Mouse (Mus musculus) ES-Bruce4 (cell line): ENCODE data around the gene Itgb3bp. TPM values are rescaled to one million over a fixed set of nuclear protein-coding genes. Genes with fewer than 3 reads are reported as not detected.

Experiments
- H3K27ac ChIP-seq: 2 replicates; pipeline ENCODE4 v1.5.1; 2012; ENCODE audit warnings: low read length, inconsistent platforms; ENCODE audit not compliant: insufficient read depth
- H3K27me3 ChIP-seq: 2 replicates; pipeline ENCODE4 v1.6.1; 2012; ENCODE audit warnings: mild to moderate bottlenecking, low read length, inconsistent platforms; ENCODE audit not compliant: control insufficient read depth, poor library complexity, insufficient read depth, severe bottlenecking
- H3K36me3 ChIP-seq: 2 replicates; pipeline ENCODE4 v1.6.1; 2012; ENCODE audit warnings: inconsistent platforms, mild to moderate bottlenecking, low read length, moderate library complexity; ENCODE audit not compliant: control insufficient read depth, poor library complexity, insufficient read depth, severe bottlenecking
- H3K4me1 ChIP-seq: one replicate; pipeline ENCODE4 v1.8.1; 2011; ENCODE audit warnings: low read length; ENCODE audit not compliant: control insufficient read depth, insufficient read depth
- H3K4me3 ChIP-seq: 2 replicates; pipeline ENCODE4 v1.5.1; 2011; ENCODE audit warnings: low read depth, mild to moderate bottlenecking, low read length
- H3K9ac ChIP-seq: 2 replicates; pipeline ENCODE4 v1.6.1; 2012; ENCODE audit warnings: low read depth, mild to moderate bottlenecking, inconsistent platforms; ENCODE audit not compliant: poor library complexity, severe bottlenecking
- H3K9me3 ChIP-seq: replicated peaks from 2 replicates; pipeline ENCODE4 v1.6.1; 2012; ENCODE audit warnings: mild to moderate bottlenecking, low read length, inconsistent platforms; ENCODE audit not compliant: control insufficient read depth, poor library complexity, insufficient read depth, severe bottlenecking
- CTCF ChIP-seq: IDR thresholded peaks from one replicate; pipeline ENCODE4 v1.8.1; 2011; ENCODE audit warnings: low read depth, low read length
- EP300 ChIP-seq: IDR thresholded peaks from 2 replicates; pipeline ENCODE4 v1.6.1; 2011; ENCODE audit warnings: low read depth, low read length; ENCODE audit not compliant: insufficient read depth
- POLR2A ChIP-seq: IDR thresholded peaks from one replicate; pipeline ENCODE4 v1.8.1; 2011; ENCODE audit warnings: low read length; ENCODE audit not compliant: insufficient read depth
- polyA plus RNA-seq: library from polyadenylated mRNA; stranded (reverse); fragments of >200 nt; gene quantifications from 2 replicates; pipeline ENCODE4 v1.2.4, GENCODE M21; 2011; ENCODE audit warnings: low read depth; ENCODE audit not compliant: missing spikeins, insufficient read depth, insufficient read length

Gene Itgb3bp
- polyA plus RNA-seq, 1 experiment = 17.8 TPM

DNA sequence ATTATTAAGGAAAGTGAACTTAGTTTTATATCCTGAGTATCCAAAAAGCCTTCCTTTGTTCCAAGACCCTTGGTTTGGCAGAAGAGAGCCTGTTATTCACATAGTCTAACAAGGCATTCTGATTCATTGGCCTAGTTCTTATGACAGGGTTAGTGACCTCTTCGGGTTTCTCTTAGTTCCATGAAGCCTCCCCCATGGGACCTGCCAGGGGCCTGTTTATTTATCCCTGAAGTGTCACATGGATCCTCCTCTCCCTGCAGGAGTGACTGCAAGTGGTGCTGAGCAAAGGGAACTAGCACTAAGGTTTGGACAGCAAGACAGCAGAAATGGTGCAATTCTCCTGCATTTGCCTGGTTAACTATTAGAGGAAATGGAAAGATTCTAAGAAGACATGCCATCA is 156.6 kb downstream of the Itgb3bp start:
- H3K4me3 ChIP-seq = no peak overlapping the region
- H3K4me1 ChIP-seq = no peaks in the 10 kb centered on the region
- no peak overlapping the region for H3K9ac ChIP-seq
- no peaks in the 10 kb centered on the region for H3K27me3 ChIP-seq
- no peaks in the 10 kb centered on the region for H3K36me3 ChIP-seq
- no peak for TF ChIP-seq EP300
- H3K27ac ChIP-seq = no peak overlapping the region
- no peaks in the 10 kb centered on the region for H3K9me3 ChIP-seq

GRCm38 (mm10) chr4:99770555-99770954 is 159.1 kb downstream of the Itgb3bp start:
- TF ChIP-seq POLR2A (no peak), EP300 (no peak), CTCF (no peak)
- H3K4me1 ChIP-seq = no peaks in the 10 kb centered on the region

DNA sequence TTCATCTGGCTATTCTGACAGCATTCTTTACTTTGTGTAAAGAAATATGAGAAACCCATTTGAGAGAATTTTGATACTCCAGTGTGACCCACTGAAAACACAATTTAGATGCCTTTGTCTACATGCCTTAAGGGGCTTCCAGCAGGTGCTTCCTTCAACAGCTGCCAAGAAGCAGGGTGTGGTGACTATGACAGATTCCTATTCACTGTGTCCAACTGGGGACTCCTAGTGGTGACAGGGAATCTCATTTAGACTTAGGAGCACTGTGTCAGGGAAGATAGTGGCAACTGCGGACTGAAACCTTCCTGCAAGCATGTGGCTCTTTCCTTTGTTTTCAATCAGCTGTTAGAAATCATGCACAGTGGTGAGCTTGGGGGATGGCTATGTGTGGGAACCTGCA is 162.9 kb downstream of the Itgb3bp start:
- no peak overlapping the region for H3K27ac ChIP-seq
- TF ChIP-seq EP300 = no peak
- TF ChIP-seq CTCF = peak; percentile 14
- no peak overlapping the region for H3K9ac ChIP-seq
- no peaks in the 10 kb centered on the region for H3K4me1 ChIP-seq
- H3K4me3 ChIP-seq = no peak overlapping the region
- H3K27me3 ChIP-seq = no peaks in the 10 kb centered on the region
- H3K36me3 ChIP-seq = no peaks in the 10 kb centered on the region
- no peaks in the 10 kb centered on the region for H3K9me3 ChIP-seq

More at GRCm38 (mm10) chr4:99770555-99770954, 159.1 kb downstream of the Itgb3bp start:
- Histone ChIP-seq H3K27me3 (no peaks in the 10 kb centered on the region), H3K36me3 (no peaks in the 10 kb centered on the region), H3K9ac (no peak overlapping the region), H3K27ac (no peak overlapping the region), H3K4me3 (no peak overlapping the region), H3K9me3 (no peaks in the 10 kb centered on the region)

DNA sequence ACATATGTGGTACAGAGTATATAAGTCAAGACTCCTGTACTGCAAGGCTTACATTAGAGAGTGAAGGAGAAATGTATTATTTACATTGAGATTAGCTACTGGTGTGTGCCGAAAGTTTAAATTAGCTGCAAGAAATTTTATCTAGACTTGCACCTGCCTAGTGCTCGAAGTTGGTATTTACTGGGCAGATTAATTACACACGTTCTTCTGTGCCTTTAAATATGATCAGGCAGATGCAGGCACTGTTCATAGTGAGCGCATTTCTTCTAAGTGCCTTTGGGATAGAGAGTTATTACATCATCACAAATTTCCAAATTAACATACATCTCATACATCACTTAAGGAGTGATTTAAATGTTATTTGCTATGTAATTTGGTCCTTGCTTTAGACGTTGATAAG is 163.3 kb downstream of the Itgb3bp start:
- TF ChIP-seq EP300 (no peak), CTCF (no peak), POLR2A (no peak)
- Histone ChIP-seq H3K4me3 (no peak overlapping the region), H3K27me3 (no peaks in the 10 kb centered on the region), H3K4me1 (no peaks in the 10 kb centered on the region), H3K36me3 (no peaks in the 10 kb centered on the region), H3K9ac (no peak overlapping the region), H3K27ac (no peak overlapping the region), H3K9me3 (no peaks in the 10 kb centered on the region)

DNA sequence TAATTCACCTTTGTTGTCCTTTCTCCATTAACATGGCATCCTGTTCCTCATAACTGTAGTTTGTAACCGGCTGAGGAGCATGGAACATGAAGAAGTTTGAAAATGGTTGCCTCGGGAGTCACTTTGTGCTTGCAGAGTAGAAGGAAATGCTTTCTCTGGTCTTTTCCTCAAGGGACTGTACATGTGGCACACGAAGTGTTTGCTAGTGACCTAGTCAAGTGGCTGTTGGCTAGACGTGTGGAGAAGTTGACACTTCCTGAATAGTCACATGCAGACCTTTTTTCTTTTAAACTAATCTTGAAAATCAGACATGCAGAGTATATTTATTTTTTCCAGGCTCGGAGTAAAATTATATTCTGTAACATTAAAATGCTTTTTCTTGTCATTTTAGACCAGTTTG is 177.2 kb downstream of the Itgb3bp start:
- TF ChIP-seq POLR2A (no peak), EP300 (no peak), CTCF (no peak)

DNA sequence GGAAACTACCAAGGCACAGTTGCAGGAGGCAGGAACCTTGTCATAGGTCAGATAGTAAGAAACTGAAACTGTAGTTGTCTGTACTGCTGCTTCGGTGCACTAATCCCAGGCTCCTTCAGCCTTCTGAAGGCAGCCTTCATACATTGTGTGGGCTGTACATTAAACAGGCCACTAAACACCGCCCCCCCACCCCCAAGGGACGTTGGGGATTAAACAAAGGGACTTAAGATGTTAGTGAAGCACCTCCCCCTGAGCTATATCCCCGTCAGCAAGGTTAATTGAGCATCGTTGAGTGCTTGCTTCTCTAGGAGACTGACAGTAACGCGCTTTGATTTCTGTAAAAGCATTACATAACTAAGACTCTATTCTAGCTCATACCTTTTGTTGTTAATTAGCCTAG is 189.8 kb downstream of the Itgb3bp start:
- no peaks in the 10 kb centered on the region for H3K4me1 ChIP-seq
- no peaks in the 10 kb centered on the region for H3K27me3 ChIP-seq
- no peaks in the 10 kb centered on the region for H3K36me3 ChIP-seq
- H3K27ac ChIP-seq = no peak overlapping the region
- H3K9me3 ChIP-seq = no peaks in the 10 kb centered on the region
- H3K9ac ChIP-seq = no peak overlapping the region
- TF ChIP-seq POLR2A (no peak), CTCF (no peak), EP300 (no peak)
- H3K4me3 ChIP-seq = no peak overlapping the region

More for the DNA sequence above, 177.2 kb downstream of the Itgb3bp start:
- Histone ChIP-seq H3K9ac (no peak overlapping the region), H3K27me3 (no peaks in the 10 kb centered on the region), H3K9me3 (no peaks in the 10 kb centered on the region), H3K36me3 (peaks cover 3% of the 10 kb centered on the region; the same call in 1 of the 2 replicates), H3K4me3 (no peak overlapping the region), H3K4me1 (no peaks in the 10 kb centered on the region), H3K27ac (no peak overlapping the region)
